Mouse (Mus musculus) spleen, postnatal 14 days (tissue): ENCODE measurements around the gene Dnmt3b.

Source experiments
- DNase-seq, 2 experiments: peaks; one replicate each; pipeline ENCODE4 v3.0.0; 2021 to 2022; ENCODE audit warnings: low spot score in 2 of 2

Gene Dnmt3b

GRCm38 (mm10) chr2:153649298-153650013 is at the start of gene Dnmt3b:
Dnmt3b (plus strand) TSS chr2:153649450.
- peak in 1 of 2 experiments; percentile 38 for DNase-seq

DNA sequence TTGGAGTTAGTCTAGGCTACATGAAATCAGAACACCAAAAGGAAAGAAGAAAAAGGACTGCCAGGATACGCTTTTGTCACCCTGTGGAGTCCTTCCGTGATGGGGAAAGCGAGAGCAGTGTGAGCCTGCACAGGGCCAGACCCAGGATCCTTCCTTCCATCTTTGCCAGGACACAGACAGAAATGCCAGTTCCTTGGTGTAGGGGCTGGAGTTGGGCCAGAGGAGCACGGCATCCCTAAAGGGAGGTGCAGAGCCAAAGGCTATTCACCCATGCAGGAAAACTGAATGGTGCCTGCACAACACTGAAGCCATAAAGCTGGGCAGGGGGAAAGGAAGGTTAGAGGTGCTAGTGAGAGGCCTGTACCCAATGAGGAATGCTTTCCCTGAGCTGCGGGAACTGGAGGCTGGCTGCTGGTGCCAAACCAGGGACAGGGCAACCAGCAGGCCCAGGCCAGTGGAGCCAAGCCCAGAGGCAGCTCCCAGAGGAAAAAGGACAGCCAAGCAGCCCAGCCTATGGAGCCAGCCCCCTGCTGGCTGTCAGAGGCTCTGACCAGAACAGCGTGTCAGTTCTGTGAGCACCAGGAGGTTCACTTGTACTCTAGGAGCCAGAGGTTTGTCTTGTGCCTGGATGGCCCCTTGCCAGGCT is 49.1 kb upstream of the Dnmt3b start:
- no peak for DNase-seq

DNA sequence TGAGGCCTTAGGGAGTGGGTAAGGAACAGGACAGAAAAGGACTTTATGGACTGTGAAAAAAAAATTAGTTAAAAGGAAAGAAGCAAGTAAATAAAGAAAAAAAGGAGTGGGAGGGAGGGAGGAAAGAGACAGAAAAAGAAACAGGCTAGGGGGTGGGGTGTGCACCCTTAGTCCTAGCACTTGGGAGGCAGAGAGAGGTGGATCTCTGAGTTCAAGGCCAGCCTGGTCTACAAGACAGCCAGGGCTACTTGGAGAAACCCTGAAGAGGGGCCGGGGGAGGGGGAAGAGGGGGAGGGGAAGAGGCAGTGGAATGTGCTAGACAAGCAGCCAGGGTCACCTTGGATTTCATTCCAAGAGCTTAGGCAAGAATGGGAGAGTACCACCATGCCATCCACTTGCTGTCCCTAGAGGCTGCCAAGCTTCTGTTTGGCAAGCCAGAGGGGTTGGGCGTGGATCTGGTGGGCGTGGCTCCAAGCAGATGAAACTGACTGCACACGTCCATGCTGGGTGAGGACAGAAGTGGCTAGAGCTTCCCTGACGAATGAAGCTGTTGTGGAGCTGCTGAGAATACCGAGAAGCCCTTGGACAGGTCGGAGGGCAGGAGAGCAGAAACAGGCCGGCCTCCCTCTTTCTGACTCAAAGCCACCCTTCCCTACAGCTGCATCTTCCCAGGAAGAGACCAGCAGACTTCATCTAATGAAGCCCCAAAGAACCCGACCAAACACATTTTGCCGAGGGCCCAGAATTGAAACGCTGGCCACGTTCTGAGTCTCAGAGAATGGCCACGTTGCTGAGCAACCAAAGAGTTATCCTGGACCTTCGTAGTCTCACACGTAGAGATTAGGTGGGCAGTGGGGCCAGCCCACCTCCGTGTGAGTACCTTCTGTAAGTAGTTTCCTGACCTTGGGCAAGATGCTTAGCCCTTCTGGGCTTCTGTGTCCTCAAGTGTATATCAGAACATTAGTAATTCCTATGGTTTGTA is 48.3 kb upstream of the Dnmt3b start:
- DNase-seq: no peak

DNA sequence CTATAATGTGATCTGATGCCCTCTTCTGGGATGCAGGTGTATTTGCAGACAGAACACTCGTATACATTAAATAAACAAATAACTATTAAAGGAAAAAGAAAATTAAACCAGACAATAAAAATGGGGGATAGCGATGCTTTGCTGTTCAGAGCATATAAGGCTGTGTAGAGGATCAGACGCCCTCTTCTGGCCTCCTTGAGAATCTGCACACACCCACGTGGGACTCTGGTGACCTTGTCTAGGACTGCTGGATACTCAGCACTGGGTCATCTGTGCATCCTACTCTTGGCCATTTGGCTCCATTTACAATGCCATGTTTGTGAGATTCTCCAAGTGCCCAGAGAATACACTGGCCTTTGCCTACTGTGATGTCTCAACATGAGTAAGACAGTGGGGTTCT is 45.5 kb upstream of the Dnmt3b start:
- no peak for DNase-seq

DNA sequence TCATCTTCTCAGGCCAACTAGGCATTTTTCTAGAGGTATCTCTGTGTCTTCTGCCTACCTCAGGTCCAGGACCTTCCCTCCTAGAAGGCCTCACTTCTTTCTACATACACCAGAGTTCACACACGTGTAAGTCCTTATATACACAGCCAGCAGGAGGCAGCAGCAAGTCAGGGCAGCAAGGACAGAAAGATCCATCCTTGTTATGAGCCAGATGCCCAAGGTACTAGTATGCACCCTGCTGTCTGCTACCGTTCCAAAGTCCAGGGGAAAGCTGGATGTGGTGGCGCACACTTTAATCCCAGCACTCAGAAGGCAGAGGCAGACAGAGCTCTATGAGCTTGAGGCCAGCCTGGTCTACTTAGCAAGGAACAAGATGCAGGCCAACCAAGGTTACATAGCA is 42.8 kb upstream of the Dnmt3b start:
- DNase-seq: peak in 1 of 2 experiments; percentile 45

GRCm38 (mm10) chr2:153607870-153608515 is 41.3 kb upstream of the Dnmt3b start:
- DNase-seq: peak; percentile 35 to 49

DNA sequence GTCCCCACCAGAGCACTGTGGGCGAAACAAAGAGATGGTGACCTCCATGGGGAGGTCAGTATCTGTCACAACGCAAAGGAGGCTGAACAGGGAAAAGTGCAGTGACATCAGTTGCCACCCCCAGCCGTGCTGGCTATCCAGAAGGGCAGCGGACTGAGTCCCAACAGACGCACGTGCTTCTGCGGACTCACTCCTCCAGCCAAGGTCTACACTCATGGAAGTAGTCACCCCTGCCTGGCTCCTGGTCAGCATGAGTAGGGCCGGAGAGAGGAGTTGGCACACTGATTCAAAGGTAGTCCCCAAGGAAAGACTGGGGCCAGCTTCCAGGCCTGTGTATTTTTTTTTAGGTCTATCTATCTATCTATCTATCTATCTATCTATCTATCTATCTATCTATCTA is 40.2 kb upstream of the Dnmt3b start:
- DNase-seq: no peak

- peak; percentile 56 to 71 for DNase-seq
Observed at GRCm38 (mm10) chr2:153609548-153609947, 39.7 kb upstream of the Dnmt3b start.

DNA sequence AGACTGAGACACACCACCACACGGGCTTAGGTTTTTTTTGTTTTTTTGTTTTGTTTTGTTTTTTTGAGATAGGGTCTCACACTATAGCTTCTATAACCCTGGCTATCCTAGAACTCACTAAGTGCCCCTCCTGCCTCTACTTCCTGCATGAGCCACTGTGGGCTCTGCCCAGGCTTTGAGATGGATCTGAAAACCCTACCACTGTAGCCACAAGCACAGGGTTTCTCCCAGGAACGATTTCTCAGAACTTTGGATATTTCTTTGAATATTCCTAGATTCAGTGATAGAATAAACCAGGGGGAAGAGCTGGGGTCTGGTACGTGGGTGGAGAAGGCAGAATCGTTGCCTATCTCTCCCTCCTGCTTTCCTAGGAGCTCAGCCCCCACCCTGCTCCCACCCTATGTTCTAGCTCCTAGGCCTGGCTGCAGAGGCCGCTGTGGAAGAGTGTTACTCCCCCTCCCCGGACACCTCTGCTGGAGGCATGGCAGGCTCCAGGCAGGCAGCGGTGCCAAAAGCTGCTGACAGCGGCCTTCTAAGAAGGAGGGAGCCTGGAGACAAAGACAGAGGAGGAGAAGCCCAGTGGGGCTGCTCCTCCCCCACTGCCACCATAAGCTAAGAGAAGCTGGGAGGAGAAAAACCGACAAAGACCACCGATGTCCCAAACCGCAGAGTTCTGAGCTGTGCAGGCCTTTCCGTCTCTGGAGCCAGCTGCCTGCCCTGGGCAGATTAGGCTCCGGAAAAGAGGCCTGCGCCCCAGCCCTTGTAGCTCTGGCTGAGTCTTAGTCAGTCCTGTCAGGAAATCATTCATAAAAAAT is 38.6 kb upstream of the Dnmt3b start:
- DNase-seq: no peak

DNA sequence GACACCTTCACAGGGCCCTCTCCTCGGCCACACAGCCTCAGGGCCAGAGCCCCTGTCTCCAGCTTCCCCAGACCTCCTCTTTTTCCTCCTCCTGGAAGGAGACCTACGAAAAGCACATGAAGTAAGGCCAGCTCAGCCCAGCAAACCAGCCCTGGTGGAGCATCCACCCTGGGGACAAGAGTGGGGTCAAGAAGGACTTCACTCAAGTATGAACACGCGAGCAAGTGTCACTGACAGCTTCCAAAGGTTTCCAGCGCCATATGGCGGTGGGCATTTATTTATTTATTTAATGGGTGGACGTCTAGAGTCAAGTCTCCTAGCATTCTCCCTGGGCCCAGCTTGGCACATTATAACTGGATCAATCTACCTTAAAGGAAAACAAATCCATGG is 38.0 kb upstream of the Dnmt3b start:
- DNase-seq: no peak

- no peak for DNase-seq
Observed at GRCm38 (mm10) chr2:153611743-153612142, 37.5 kb upstream of the Dnmt3b start.

- DNase-seq: no peak
Observed at GRCm38 (mm10) chr2:153612594-153613281, 36.5 kb upstream of the Dnmt3b start.

DNA sequence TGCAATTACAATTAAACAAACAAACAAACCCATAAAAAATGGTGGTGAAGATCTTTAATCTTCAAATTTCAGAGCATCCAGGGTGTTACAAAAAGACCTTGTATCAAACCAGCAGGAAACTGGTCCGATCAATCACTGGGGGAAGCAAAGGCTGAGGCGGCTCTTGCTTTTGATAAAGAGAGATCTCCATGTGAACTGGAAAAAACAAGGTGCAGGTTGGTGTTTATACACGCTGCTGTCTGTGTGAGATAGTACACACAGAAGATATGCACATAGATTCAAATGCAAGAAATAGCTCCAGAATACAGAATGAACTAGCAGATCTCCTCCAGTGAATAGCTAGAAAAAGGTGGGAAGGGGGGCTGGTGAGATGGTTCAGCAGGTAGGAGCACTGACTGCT is 32.4 kb upstream of the Dnmt3b start:
- no peak for DNase-seq

- DNase-seq: no peak
Observed at GRCm38 (mm10) chr2:153618439-153618838, 30.8 kb upstream of the Dnmt3b start.

- no peak for DNase-seq
Observed at GRCm38 (mm10) chr2:153618889-153619288, 30.4 kb upstream of the Dnmt3b start.

DNA sequence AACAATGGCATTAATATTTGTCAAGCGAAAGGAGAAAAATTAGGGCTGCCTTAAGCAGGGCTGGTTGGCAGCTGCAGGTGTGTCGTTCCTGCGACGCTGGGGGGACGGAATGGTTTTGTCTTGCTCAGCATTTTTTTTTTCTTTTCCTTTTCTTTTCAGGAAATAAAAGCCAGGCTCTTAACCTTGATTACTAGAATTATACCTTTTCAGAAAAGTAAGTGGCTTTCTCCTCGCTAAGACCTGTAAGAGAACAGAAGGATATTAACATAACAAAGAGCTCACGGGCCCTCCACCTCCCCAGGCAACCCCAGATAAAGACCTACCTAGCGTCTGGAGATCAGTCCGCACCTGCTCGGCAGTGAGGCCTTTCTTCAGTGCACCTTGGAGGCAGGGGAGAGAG is 26.8 kb upstream of the Dnmt3b start:
- no peak for DNase-seq

GRCm38 (mm10) chr2:153630950-153631349 is 18.3 kb upstream of the Dnmt3b start:
- DNase-seq: no peak

GRCm38 (mm10) chr2:153631976-153632870 is 17.0 kb upstream of the Dnmt3b start, which contains the start of gene Commd7:
Commd7 (minus strand) TSS chr2:153632781.
- DNase-seq: peak; percentile 82 to 83

- DNase-seq: no peak
Observed at GRCm38 (mm10) chr2:153632871-153633226, 16.4 kb upstream of the Dnmt3b start.
